Mouse (Mus musculus) E14TG2a.4 (cell line): ENCODE data around the gene Acot6.

Experiments
- CTCF ChIP-seq: conservative IDR thresholded peaks from 2 replicates; pipeline ENCODE4 v1.5.1; 2014; ENCODE audit warnings: low read length
- NANOG ChIP-seq: IDR thresholded peaks from 2 replicates; pipeline ENCODE4 v1.6.1; 2014; ENCODE audit warnings: borderline replicate concordance, low read length, mixed read lengths
- POU5F1 ChIP-seq: IDR thresholded peaks from 2 replicates; pipeline ENCODE4 v1.6.1; 2014; ENCODE audit warnings: low read length, borderline replicate concordance

GRCm38 (mm10) chr12:84068296-84068695 lies 32.2 kb upstream of the Acot6 start:
- no peak for TF ChIP-seq CTCF
- no peak for TF ChIP-seq POU5F1
- TF ChIP-seq NANOG: no peak
